Mouse (Mus musculus) forebrain, postnatal 0 days (tissue): ENCODE data around the gene Camta1. TPM values are rescaled to one million over a fixed set of nuclear protein-coding genes. Genes with fewer than 3 reads are reported as not detected.

Source experiments
- ATAC-seq: fragments of 200-750 bp; cut with Nextera tagmentation; 2 replicates; pipeline ENCODE4 v1.8.0; 2017; ENCODE audit warnings: mild to moderate bottlenecking, moderate library complexity
- DNase-seq: peaks from one replicate; pipeline ENCODE4 v3.0.0-alpha.2; 2015
- H3K27ac ChIP-seq: fragments of 300-500 bp; sonication (generic); 2 replicates; pipeline ENCODE4 v1.5.1; 2014; ENCODE audit warnings: low read depth, mild to moderate bottlenecking, antibody characterized with exemption, low read length, moderate library complexity, mixed read lengths
- H3K27me3 ChIP-seq: fragments of 300-500 bp; sonication (generic); 2 replicates; pipeline ENCODE4 v1.6.1; 2014; ENCODE audit warnings: mild to moderate bottlenecking, low read length, mixed read lengths; ENCODE audit not compliant: insufficient read depth
- H3K36me3 ChIP-seq: fragments of 300-500 bp; sonication (generic); 2 replicates; pipeline ENCODE4 v1.6.1; 2014; ENCODE audit warnings: mild to moderate bottlenecking, moderate library complexity; ENCODE audit not compliant: insufficient read depth
- H3K4me1 ChIP-seq: fragments of 300-500 bp; sonication (generic); 2 replicates; pipeline ENCODE4 v1.6.1; 2014; ENCODE audit warnings: antibody characterized with exemption; ENCODE audit not compliant: insufficient read depth
- H3K4me2 ChIP-seq: fragments of 300-500 bp; sonication (generic); 2 replicates; pipeline ENCODE4 v1.6.1; 2014; ENCODE audit warnings: low read depth, mild to moderate bottlenecking, moderate library complexity
- H3K4me3 ChIP-seq: fragments of 300-500 bp; sonication (generic); 2 replicates; pipeline ENCODE4 v1.5.1; 2014; ENCODE audit warnings: low read depth, low read length, mixed read lengths
- H3K9ac ChIP-seq: fragments of 300-500 bp; sonication (generic); 2 replicates; pipeline ENCODE4 v1.6.1; 2014; ENCODE audit warnings: mild to moderate bottlenecking
- H3K9me3 ChIP-seq: fragments of 300-500 bp; sonication (generic); 2 replicates; pipeline ENCODE4 v1.6.1; 2016; ENCODE audit warnings: low read length
- CTCF ChIP-seq: sonication (generic); IDR thresholded peaks from 2 replicates; pipeline ENCODE4 v1.5.1; 2016; ENCODE audit warnings: antibody characterized with exemption, control low read depth, low read depth
- WGBS: fragments of 180-500 bp; shearing (Covaris S2); extraction: QIAGEN DNeasy Blood & Tissue Kit; methylation state at CpG from one replicate; pipeline ENCODE4 v1.1.7; 2014; 5-methylcytosine and 5-hydroxymethylcytosine counted together
- polyA plus RNA-seq: library from polyadenylated mRNA; unstranded; fragments of >200 nt; fragmentation: Nextera tagmentation; extraction: Ambion mirVana; gene quantifications from 2 replicates; pipeline ENCODE4 v1.2.1, GENCODE M21; 2015
- total RNA-seq: library from RNA; depleted of rRNA; stranded (reverse); fragments of >200 nt; gene quantifications from 2 replicates; pipeline ENCODE4 v1.2.3, GENCODE M21; 2014

Camta1 gene
- total and polyA plus RNA-seq, 2 experiments from 2014 or later: 87.4 to 131 TPM

GRCm38 (mm10) chr4:151171117-151171516 lies 690.6 kb downstream of the Camta1 start:
- WGBS: 58% methylated on average over 3 of the region's 3 CpGs
- H3K4me2 ChIP-seq: no peak overlapping the region
- ATAC-seq: peak; percentile 44

GRCm38 (mm10) chr4:151170658-151171057 lies 691.0 kb downstream of the Camta1 start:
- Histone ChIP-seq H3K27ac (no peak overlapping the region), H3K36me3 (no peaks in the 10 kb centered on the region), H3K4me1 (peaks cover 16% of the 10 kb centered on the region; the same call in 1 of the 2 replicates), H3K27me3 (no peaks in the 10 kb centered on the region; the same call in none of the 2 replicates), H3K4me3 (no peak overlapping the region), H3K9ac (no peak overlapping the region), H3K4me2 (0 out of 2 replicates have a peak overlapping the region, but pooled peaks have one; percentile 3), H3K9me3 (no peaks in the 10 kb centered on the region)
- no peak for TF ChIP-seq CTCF
- peak; percentile 35 for DNase-seq
- peak; percentile 61 for ATAC-seq
- WGBS: 31% methylated on average over 18 of the region's 18 CpGs

More at GRCm38 (mm10) chr4:151171117-151171516, 690.6 kb downstream of the Camta1 start:
- no peak overlapping the region for H3K9ac ChIP-seq
- no peaks in the 10 kb centered on the region for H3K9me3 ChIP-seq
- no peaks in the 10 kb centered on the region for H3K36me3 ChIP-seq
- peaks cover 2% of the 10 kb centered on the region for H3K27me3 ChIP-seq
- no peak for DNase-seq
- no peak for TF ChIP-seq CTCF
- no peak overlapping the region for H3K27ac ChIP-seq
- H3K4me3 ChIP-seq: no peak overlapping the region
- peaks cover 11% of the 10 kb centered on the region; the same call in 1 of the 2 replicates for H3K4me1 ChIP-seq

GRCm38 (mm10) chr4:151166969-151167368 lies 694.7 kb downstream of the Camta1 start:
- peaks cover 19% of the 10 kb centered on the region; the same call in 1 of the 2 replicates for H3K4me1 ChIP-seq

GRCm38 (mm10) chr4:151165539-151165938 lies 696.1 kb downstream of the Camta1 start:
- peaks cover 10% of the 10 kb centered on the region for H3K27me3 ChIP-seq
- H3K4me1 ChIP-seq: peaks cover 10% of the 10 kb centered on the region; the same call in 1 of the 2 replicates
- no peaks in the 10 kb centered on the region for H3K9me3 ChIP-seq
- no peak overlapping the region for H3K4me2 ChIP-seq
- H3K4me3 ChIP-seq: no peak overlapping the region
- TF ChIP-seq CTCF: no peak
- peak; percentile 85 for ATAC-seq
- H3K9ac ChIP-seq: no peak overlapping the region
- H3K36me3 ChIP-seq: no peaks in the 10 kb centered on the region
- WGBS: 8% methylated on average over 10 of the region's 10 CpGs
- DNase-seq: peak; percentile 88
- H3K27ac ChIP-seq: no peak overlapping the region

More at GRCm38 (mm10) chr4:151166969-151167368, 694.7 kb downstream of the Camta1 start:
- no peak for DNase-seq
- Histone ChIP-seq H3K4me2 (no peak overlapping the region), H3K9ac (no peak overlapping the region), H3K4me3 (no peak overlapping the region), H3K9me3 (no peaks in the 10 kb centered on the region), H3K36me3 (no peaks in the 10 kb centered on the region), H3K27me3 (peaks cover 10% of the 10 kb centered on the region), H3K27ac (no peak overlapping the region)
- TF ChIP-seq CTCF: no peak
- ATAC-seq: no peak
- WGBS: 88% methylated on average over 6 of the region's 6 CpGs

- DNase-seq: no peak
- Histone ChIP-seq H3K9ac (no peak overlapping the region), H3K27me3 (peaks cover 10% of the 10 kb centered on the region; the same call in 1 of the 2 replicates), H3K4me3 (no peak overlapping the region), H3K4me2 (no peak overlapping the region), H3K36me3 (no peaks in the 10 kb centered on the region), H3K27ac (no peak overlapping the region), H3K9me3 (no peaks in the 10 kb centered on the region), H3K4me1 (peaks cover 9% of the 10 kb centered on the region; the same call in 1 of the 2 replicates)
- 84% methylated on average over 1 of the region's 1 CpGs for WGBS
- ATAC-seq: no peak
- TF ChIP-seq CTCF: no peak
Measured at GRCm38 (mm10) chr4:151164309-151164708, 697.4 kb downstream of the Camta1 start.

GRCm38 (mm10) chr4:151161869-151162268 lies 699.8 kb downstream of the Camta1 start:
- WGBS: 47% methylated on average over 6 of the region's 6 CpGs
- ATAC-seq: no peak

GRCm38 (mm10) chr4:151160932-151161331 lies 700.7 kb downstream of the Camta1 start:
- no peak overlapping the region for H3K9ac ChIP-seq
- 55% methylated on average over 4 of the region's 4 CpGs for WGBS
- peaks cover 6% of the 10 kb centered on the region; the same call in 1 of the 2 replicates for H3K4me1 ChIP-seq
- TF ChIP-seq CTCF: no peak
- H3K27me3 ChIP-seq: peaks cover 10% of the 10 kb centered on the region
- no peak overlapping the region for H3K4me2 ChIP-seq
- H3K27ac ChIP-seq: no peak overlapping the region
- H3K4me3 ChIP-seq: no peak overlapping the region
- no peaks in the 10 kb centered on the region for H3K36me3 ChIP-seq
- no peak for ATAC-seq
- no peaks in the 10 kb centered on the region for H3K9me3 ChIP-seq
- DNase-seq: no peak

More at GRCm38 (mm10) chr4:151161869-151162268, 699.8 kb downstream of the Camta1 start:
- H3K9me3 ChIP-seq: no peaks in the 10 kb centered on the region
- no peaks in the 10 kb centered on the region for H3K36me3 ChIP-seq
- no peak overlapping the region for H3K4me3 ChIP-seq
- no peak for DNase-seq
- H3K27me3 ChIP-seq: peaks cover 10% of the 10 kb centered on the region
- H3K4me2 ChIP-seq: no peak overlapping the region
- no peak overlapping the region for H3K27ac ChIP-seq
- no peak for TF ChIP-seq CTCF
- H3K9ac ChIP-seq: no peak overlapping the region
- H3K4me1 ChIP-seq: peaks cover 9% of the 10 kb centered on the region; the same call in 1 of the 2 replicates
